Mouse (Mus musculus) heart, postnatal 4 days (tissue): Measurements from ENCODE around the gene 1700011L22Rik. TPM values are rescaled to one million over a fixed set of nuclear protein-coding genes. Genes with fewer than 3 reads are reported as not detected.

ENCODE experiments used
- DNase-seq: peaks from one replicate; pipeline ENCODE4 v3.0.0; 2021
- total RNA-seq, 2 experiments: library from RNA; stranded (reverse); gene quantifications; 2 replicates each; pipeline ENCODE4 v1.2.3; 2021

Gene 1700011L22Rik
- total RNA-seq, result not detected

DNA sequence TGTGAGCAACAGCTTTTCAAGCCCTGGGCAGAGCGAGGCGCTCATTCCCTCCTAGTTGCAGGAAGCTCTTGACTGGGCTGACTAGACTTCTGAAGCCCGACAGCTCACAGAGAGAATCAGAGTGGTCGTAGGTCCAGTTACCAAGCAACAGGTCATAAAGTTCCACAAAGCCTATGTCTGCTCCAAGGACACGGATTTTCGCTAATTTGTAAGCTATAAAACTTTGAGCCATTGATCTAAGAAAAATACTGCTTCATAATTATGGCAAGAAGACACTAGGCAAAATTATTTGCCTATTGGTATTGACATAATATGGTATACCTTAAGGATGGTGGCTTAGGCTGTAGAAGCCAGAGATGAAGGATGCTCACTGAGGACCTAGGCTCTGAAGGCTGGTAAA lies at the start of gene 1700011L22Rik:
Gene 1700011L22Rik, minus strand, starts transcription at position 101 of the 400 bp plus-strand sequence.
- DNase-seq, result no peak

GRCm38 (mm10) chr8:79297763-79298162 lies 49.4 kb upstream of the 1700011L22Rik start:
- DNase-seq, result peak; percentile 85

DNA sequence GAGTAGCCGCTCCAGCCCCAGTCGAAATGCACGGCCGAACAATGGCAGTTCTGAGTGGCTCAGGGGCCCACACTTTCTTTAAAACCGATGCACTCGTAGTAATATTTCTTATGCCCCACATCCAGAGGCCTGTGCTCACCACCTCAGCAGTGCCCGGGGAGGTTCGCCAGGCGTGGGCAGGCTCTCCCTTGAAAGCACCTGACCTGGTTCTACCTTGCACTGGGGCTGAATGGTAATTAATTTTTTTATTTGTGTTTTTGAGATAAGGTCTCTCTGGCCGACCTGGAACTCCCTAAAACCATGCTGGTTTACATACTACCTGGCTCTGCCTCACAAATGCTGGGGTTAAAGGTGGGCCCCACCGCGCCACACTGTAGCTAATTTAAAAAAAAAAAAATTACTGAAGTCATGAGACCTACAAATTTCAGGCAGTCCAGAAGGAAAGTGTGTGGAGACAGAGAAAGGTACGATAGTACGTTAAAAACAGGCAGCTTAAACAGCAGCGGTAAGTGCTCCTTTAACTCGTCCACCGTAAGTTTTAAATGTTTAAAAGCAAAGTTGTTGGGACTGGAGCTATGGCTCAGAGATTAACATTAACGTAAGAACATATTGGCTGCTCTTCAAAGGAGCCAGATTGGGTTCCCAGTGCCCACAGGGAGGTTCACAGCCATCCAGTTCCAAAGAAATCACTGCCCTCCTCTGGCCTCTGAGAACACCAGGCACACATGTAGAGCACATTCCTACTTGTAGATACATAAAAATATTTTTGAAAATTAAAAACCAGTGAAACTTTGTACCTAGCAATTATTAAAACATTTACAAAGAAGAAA lies 47.1 kb upstream of the 1700011L22Rik start:
- DNase-seq, result no peak

GRCm38 (mm10) chr8:79294610-79295275 lies 46.4 kb upstream of the 1700011L22Rik start, which contains the start of gene Mmaa:
Gene Mmaa (minus strand): TSS chr8:79294937.
- peak; percentile 98 for DNase-seq

- DNase-seq, result no peak
These were observed 45.5 kb upstream of the 1700011L22Rik start for GRCm38 (mm10) chr8:79293841-79294240.

DNA sequence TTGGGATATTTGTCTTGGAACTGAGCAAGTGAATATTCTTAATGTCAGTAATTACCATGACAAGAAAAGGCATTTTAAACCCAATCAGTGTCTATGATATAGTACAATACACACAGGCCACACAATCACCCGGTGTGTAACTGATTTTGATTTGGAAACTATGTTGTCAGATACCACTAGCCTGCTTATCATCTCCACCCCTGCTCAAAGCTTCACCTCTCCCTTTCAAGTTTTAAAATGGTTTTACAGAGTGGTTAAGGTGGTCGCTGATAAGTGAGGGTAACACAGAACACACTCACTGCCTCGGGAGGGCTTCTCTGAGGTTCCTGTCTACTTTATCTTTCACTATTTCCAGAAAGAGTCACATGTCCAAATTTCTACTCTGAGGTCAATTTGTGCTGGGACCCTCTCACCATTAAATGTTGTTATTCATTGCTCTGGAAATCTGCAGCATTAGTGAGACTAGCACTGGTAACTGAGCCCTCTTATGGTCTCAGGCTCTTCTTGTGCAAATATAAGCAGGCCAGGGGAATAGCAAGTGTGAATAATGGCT lies 44.4 kb upstream of the 1700011L22Rik start:
- DNase-seq, result no peak

GRCm38 (mm10) chr8:79289592-79289991 lies 41.2 kb upstream of the 1700011L22Rik start:
- peak; percentile 33 for DNase-seq

- DNase-seq, result no peak
These were observed 40.3 kb upstream of the 1700011L22Rik start for GRCm38 (mm10) chr8:79288681-79289080.

- no peak for DNase-seq
These were observed 39.9 kb upstream of the 1700011L22Rik start for GRCm38 (mm10) chr8:79288250-79288649.

DNA sequence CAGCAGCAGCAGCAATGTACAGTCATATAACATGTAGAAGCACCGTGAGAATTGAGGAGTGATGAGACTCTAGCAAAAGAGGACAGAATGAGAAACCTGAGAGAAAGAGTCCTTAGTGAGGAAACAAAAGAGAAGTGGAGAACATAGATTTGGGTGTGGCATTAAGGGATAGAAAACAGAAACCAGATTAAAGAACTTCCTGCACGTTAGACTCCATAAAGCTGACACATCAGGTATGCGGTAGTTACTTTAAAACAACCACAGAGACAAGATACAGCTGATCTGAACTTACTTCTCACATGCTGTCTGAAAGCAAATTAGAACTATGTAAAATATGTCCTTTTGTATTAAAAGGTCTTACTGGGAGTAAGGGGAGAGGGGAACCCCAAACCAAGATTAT lies 38.1 kb upstream of the 1700011L22Rik start:
- no peak for DNase-seq

DNA sequence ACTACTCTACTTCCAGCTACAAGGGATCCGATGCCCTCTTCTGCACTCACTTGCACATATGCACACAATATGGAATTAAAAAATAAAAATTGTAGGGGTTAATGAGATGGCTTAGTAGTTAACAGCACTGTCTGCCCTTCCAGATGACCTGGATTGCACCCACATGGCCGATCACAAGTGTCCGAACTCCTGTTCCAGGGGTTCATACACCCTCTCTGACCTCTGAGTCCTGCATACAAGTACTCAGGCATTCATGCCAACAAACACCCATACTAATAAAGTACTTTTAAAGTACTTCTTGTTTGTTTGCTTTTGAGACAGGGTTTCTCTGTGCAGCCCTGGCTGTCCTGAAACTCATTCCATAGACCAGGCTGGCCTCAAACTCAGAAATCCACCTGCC lies 36.3 kb upstream of the 1700011L22Rik start:
- no peak for DNase-seq

GRCm38 (mm10) chr8:79281376-79281890 lies 33.1 kb upstream of the 1700011L22Rik start:
- DNase-seq, result no peak

DNA sequence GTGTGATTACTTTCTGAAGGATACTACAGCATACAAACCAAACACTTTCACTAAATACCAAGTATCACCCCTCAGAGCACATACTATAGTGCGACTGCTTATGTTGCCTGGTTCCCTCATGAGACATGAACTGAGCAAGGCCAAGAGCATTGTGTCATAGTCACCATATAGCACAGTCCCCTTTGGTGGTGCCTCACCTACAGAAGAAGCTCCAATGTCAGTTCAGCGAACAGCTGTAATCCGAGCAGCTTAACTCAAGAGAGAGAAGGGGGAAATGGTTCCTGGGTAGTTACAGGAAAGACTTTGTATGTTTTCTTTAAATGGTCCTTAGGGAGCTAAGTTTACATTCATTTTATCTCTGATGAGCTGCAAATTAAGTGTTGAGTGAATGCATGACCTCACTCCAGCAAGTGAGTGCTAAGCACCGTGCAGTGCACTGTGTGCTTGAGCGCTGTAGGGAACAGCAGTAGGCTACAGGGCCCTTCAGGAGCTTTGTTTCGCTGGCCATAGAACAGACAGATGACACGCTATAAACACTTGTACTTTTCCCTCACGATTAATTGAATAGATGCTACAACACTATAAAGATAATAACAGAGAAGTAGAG lies 29.0 kb upstream of the 1700011L22Rik start:
- no peak for DNase-seq

- DNase-seq, result no peak
These were observed 26.6 kb upstream of the 1700011L22Rik start for GRCm38 (mm10) chr8:79274940-79275339.

DNA sequence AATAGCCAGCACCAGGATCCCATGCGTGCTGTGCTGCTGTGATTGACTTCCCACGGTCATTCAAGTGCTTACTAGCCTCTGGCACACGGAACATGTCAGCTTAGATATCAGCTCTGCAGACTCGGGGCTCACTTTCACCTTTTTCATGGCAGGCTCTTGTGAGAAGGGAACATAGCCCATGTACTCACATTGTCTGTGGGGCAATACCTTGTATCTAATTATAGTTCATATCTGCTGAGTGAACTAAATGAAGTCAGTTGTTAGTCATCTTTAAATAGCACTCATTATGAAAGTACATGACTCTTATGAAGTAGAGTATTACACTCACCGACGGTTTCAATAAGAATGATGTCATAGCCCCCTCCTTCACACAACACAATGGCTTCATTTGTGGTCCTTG lies 25.4 kb upstream of the 1700011L22Rik start:
- DNase-seq, result peak; percentile 8

GRCm38 (mm10) chr8:79272676-79273075 lies 24.3 kb upstream of the 1700011L22Rik start:
- DNase-seq, result no peak

DNA sequence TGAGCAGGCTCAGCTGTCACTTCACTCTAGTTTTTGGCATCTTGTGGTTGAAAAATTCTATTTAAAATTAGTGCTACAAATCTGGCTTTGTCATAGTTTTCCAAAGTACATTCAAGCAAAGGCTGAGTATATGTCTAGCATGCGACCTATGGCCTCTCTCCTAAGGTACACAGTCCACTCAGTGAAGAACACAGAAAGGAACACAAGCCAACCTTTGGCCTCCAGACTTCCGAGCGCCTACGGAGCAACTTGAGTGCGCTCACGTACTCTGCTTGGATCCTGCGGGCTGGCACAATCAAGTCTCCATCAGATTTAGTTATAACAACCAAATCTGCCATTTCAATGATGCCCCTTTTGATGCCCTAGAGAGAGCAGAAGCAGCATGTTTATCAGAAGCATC lies 20.6 kb upstream of the 1700011L22Rik start:
- DNase-seq, result no peak

DNA sequence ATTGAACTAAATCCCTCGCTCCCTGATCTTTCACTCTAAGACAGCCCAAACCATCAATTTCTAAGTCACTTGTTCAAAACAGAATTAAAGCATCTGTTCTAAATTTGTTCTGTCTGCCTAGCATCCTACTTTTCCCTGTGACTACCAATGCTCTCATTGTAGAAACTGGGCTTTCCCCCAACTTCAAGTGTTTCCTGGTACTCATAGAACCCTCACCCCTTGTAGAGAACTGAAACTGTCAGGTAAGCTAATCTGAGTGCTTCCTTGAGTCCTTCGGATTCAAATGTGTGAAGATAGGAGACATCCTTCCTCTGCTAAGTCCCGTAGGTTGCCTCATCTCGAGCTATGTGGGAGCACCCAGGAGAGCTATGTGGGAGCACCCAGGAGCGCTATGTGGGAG lies 13.6 kb upstream of the 1700011L22Rik start:
- no peak for DNase-seq

- DNase-seq, result no peak
These were observed 7.8 kb upstream of the 1700011L22Rik start for GRCm38 (mm10) chr8:79256076-79256705.

DNA sequence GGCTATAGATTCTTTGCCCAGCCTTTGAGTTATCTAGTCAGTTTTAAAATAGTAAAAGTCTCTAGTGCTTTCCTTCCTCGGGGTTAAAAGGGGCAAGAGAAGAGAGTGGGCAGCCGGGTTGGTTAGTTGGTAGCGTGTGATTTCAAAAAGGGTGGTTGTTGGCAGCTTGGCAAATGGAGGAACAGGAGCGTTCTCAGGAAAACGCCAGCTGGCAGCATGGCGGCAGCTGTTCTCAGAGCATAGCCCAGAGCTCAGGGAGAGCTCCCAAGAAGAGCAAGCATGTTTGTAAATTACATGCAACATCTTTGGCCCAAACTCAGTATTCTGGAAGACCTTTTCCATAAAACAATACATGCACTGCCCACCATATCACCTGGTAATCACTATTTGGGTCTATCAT lies 5.4 kb upstream of the 1700011L22Rik start:
- DNase-seq, result no peak

- DNase-seq, result no peak
These were observed 4.9 kb downstream of the 1700011L22Rik start for GRCm38 (mm10) chr8:79243422-79243821.

- DNase-seq, result no peak
These were observed 8.4 kb downstream of the 1700011L22Rik start for GRCm38 (mm10) chr8:79239996-79240395.
